Mouse (Mus musculus): ENCODE measurements at regions not wholly inside any gene's neighbourhood (a gene's known extent, or its start where the extent isn't known, plus 50 kb on each side); places are given as distances from the start of the nearest gene placed in this dataset.

DNA sequence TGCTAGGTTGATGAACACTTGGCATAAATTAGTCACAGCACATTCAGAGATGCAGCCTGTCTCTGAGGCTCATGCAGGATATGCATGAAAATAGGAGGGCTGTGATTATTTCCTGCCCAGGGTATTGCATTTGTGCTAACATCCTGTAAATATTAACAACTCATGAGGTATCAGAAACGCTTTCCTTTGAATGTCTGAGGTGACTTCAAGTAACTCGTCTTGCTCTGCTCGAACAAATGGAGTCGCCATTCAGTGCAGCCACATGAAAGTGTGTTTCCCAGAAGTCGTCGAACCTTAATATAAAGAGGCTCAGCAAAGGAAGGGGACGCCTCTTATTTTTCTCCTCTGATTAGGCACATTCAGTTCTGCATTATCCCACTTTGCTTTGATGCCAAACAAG lies 301.1 kb upstream of the Adgrl2 start:
- TF ChIP-seq CTCF (IDR thresholded peaks at IDR 0.05; ENCODE audit: extremely low read depth, insufficient read length, insufficient replicate concordance, low read depth, low read length), result no peak
- TF ChIP-seq POLR2A (IDR thresholded peaks at IDR 0.05; ENCODE audit: low read depth, low read length), result no peak
